Mouse (Mus musculus): ENCODE measurements around the gene Serpina12.

The Serpina12 gene

DNA sequence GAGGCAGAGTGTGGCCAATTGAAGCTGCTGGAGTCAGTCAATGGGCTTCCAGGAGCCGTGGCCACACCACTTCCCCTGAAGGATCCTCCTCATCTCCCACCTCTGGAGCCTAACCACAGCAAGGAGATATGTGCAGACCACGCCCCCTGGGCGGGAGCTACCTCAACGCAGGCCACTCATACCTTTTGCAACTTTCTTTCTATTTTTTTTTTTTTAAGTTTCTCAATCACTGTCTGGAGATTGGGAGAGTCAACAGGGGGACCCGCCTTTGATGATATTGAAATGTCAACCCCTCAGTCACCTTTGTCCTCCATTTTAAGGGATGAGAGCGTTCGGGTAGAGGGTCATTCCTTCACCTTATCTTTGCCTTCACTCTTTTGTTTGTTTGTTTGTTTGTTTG, at the start of gene Serpina12:
Gene Serpina12 (minus strand): TSS at position 101 of the 400 bp plus-strand sequence.
- DNase-seq (ENCODE audit: low spot score in 2 of 2) = no peak

DNA sequence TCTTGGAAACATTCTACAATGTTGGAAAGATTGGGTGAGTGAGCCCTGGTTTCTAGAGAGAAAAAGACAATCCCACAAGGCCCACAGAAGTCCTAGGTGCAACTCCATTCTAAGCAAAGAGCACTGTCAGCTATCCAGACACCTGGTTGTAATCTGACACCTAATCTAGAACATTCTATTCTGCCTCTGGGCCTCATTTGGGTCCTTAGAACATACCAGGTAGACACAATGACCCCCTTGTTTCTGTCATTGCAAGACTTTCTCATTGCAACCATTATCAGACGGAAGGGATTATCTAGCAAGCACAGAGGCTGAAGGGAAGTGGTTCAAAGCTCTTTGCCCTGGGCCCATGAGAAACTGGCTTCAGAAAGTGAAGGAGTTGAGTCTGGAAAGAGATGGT, 47.1 kb upstream of the Serpina12 start:
- DNase-seq (ENCODE audit: low spot score in 2 of 2) = no peak

DNA sequence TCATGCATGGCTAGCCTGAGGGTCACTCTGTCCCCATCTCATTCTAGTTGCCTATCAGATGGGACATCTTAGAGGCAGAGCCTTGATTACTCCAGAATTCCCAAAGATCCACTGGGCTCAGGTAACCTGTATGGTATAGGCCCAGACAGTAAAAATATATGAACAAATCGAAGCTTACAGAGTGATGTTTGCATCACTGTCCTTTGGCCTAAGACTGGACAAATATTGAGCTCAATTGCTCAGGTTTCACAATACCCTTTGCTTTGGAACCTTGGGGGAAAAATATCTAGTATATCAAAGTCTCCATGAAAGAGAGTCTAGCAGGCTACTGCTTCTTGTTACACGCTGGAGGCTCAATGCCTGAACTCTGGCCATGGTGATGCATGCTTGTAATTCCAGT, 45.9 kb upstream of the Serpina12 start:
- no peak for DNase-seq (ENCODE audit: low spot score in 2 of 2)

DNA sequence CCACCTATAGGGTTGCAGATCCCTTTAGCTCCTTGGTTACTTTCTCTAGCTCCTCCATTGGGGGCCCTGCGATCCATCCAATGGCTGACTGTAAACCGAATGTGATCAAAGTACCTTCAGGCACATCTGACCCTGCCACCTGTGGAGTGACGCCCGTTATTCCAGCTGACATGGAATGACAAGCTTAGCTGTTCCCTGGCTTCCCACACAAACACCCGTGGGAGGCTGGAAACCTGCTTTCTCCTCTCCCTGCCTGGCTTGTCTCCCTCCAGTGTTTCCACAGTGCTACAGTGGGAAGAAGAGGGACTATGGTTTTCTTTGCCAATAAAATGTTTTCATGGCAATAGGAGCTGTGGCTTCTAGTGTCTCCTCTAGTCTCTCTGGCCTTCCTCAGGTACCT, 28.0 kb upstream of the Serpina12 start:
- no peak for DNase-seq (ENCODE audit: low spot score in 2 of 2)

DNA sequence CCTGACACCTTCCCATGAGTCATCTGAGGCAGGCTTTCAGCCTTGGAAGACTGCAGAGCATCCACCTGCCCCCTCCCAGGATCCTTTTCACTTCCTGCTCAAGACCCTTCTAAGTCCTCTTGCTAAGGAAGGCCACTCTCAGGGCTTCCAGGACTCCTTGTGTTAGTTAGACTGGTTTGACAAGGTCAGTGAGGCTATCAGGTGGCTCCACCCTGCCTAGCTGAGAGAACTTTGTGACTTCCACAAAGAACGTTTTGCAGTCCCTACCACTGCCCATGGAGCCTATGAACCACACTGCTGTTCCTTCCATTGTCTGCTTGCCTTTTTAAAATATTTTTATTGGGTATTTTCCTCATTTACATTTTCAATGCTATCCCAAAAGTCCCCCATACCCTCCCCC, 27.5 kb upstream of the Serpina12 start:
- DNase-seq (ENCODE audit: low spot score in 2 of 2) = no peak

DNA sequence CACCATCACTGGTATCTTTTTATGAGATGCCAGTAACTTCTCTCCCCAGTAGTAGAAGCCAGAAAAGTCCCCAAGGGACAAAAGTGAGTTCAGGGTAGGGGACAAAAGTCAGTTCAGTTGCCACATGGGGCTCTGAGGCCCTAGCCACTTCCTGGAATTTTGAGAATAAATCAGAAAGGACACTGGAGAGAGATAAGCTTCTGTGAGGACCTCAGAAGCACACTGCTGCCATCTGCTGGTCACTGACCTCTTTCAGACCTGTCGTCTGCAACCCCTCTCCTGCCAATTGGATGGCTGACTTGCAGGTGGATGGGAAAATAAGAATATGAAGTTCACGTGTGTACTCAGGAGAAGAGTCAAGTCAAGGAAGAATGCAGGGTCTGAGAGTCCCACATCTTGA, 25.4 kb upstream of the Serpina12 start:
- peak; percentile 62 to 66 for DNase-seq (ENCODE audit: low spot score in 2 of 2)

DNA sequence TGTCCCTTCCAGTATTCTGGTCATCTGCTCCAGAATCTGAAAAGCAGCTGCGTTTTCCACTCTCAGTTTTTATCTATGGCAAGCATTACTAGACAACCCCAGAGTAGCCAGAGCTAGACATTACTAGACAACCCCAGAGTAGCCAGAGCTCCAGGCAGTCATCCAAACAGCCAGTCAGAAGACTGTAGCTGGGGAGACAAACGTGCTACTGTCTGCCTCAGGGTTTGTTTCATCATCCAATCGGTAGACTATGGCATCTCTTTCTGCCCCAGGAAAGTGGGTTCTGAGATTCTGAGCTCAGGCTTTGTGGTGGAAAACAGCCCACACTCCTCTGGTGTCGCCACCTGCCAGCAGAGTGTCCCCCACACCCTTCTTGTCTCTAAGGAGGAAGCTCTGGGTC, 23.3 kb upstream of the Serpina12 start:
- peak; percentile 34 to 54 for DNase-seq (ENCODE audit: low spot score in 2 of 2)

DNA sequence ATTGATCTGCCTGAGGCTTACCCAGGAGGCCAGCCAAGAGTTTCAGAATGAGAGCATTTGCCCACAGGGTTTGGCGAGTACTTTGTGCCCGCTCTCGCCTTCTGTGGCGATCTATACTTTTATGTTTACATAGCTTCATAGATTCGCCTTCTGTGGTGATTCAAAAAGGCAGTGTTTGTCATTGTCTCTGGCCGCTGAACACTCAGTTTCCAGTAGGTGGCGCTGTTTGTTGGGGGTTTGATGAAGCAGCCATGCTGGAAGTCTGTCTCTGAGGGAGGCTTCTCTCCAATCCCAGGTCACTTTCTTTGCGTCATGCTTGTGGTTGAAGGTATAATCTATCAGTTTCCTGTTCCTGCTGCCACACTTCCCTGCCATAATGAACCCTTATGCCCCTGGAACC, 22.0 kb upstream of the Serpina12 start:
- DNase-seq (ENCODE audit: low spot score in 2 of 2) = no peak

DNA sequence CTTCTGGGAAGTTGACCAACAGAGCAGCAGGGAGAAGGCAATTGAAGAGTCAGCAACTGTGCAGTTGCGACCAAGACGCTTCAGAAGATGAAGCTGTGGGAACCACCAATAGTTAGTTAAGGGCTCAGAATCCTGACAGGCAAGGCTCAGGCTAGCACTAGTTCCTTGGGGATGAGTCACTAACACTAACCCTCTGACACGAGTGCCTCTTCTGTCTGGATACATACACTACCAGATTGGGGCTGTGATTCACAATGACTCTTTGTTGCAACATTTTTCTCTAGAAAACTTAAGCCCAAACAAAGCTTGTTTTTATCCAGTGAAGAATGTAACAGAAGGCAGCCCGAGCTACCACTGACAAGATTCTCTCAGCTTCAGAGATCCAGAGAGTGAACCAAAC, 20.8 kb upstream of the Serpina12 start:
- no peak for DNase-seq (ENCODE audit: low spot score in 2 of 2)

DNA sequence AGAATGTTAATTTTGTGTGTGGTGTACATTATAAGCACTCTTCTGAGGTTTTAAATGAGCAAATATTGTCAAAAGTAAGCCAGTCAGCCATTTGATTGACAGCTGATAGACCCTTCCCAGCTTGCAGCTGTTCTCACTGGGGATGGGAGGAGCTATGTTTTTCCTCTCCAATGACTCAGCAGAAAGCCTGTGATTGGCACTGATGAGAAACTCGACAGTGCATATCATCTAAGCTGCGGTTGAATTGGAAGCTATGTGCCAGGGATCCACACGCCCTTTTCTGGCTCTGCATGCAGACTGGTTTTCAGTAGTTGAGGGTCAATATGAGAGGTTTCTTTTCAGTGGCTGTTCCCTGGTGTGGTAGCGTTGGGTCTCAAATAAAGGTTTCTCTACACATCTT, 20.3 kb upstream of the Serpina12 start:
- DNase-seq (ENCODE audit: low spot score in 2 of 2) = no peak

DNA sequence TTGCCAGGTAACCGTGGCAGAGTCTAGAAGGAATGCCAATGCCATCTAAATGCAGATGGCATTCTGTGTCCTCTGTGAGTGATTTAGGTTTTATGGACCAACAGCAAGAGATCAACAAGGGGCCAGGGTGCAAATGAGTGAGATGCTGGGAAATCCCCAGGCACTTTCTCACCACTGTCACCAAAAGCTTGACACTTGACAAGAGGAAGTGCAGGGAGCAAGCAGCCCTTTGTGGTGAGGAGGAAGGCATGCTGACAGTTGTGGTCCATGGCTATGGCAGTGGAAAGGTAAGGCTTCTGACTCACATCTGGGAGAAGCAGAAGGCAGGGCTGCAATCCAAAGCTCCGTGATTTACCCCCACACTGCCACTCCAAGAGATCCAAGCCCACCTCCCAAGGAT, 17.6 kb upstream of the Serpina12 start:
- DNase-seq (ENCODE audit: low spot score in 2 of 2) = no peak

DNA sequence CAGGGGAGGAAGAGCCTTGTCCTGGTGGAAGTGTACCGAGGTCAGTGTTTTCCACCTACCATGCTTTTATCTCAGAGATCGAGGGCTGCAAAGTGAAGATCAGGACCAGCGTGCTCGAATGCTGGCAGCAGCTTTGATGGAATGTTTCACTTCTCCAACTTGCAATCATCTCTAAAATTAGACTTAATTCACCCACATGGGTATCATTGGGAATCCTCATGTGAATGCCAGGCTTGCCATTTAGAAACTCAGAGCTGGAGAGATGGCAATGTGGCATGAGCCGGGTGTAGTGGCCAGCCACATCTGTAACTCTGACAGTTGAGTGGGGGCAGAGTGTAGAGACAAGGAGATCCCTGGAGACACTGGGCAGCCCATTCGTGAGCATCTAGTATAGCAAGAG, 15.9 kb upstream of the Serpina12 start:
- DNase-seq (ENCODE audit: low spot score in 2 of 2) = no peak

DNA sequence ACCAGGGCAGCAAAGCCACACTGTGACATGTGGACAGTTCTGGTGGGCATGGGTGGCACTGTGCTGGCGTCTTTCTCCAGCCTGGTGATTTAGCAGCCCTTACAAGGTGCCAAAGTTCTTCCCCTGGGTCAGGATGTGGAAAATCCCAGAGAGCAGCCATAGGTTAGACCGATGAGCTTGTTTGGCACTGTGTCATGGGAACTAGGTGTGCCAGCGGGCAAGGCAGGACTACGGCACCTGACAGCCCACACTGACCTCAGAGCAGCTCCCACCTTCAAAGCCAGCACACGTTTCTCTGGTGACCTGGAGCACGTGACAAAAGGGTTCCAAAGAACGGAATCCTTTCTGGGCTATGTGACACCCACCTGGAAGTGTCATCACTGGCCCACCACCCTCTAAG, 13.3 kb upstream of the Serpina12 start:
- no peak for DNase-seq (ENCODE audit: low spot score in 2 of 2)

DNA sequence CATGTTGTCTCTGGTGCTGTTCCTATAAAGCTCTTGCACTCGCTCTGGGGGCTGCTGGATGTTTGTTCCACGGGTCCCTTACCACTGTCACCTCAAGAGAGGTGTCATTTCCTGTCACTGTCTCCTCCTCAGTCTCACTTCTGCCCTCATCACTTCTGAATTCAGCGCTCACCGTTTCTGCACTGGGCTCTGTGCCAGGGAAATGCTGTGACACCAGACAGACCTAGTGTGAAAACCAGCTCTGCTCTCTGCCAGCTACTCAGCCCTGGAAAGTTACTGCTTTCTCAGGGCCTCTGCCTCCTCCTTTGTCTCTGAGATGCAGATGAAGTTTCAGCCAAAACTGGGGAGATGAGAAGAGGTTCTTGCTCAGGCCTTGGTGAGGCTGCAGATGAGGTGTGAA, 12.8 kb upstream of the Serpina12 start:
- DNase-seq (ENCODE audit: low spot score in 2 of 2) = peak; percentile 46 to 70

DNA sequence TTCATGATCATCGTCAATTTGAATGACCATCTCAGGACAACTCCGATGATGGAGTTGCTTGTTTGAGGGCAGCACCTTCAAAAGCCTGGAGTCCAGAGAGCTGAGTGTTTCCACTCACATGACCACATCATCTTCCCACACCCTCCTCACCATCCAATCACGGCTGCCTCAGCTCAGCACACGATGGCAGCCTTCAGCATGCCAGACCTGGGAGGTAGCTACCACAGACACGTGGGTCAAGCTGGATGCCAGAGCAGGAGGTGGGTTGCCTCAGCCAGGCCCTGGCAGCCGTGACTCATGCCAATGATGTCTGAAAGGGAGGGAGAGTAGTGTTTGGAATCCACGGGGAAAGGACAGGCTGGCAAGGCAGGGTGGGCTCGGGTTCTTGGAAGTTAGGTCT, 11.5 kb upstream of the Serpina12 start:
- DNase-seq (ENCODE audit: low spot score in 2 of 2) = no peak

DNA sequence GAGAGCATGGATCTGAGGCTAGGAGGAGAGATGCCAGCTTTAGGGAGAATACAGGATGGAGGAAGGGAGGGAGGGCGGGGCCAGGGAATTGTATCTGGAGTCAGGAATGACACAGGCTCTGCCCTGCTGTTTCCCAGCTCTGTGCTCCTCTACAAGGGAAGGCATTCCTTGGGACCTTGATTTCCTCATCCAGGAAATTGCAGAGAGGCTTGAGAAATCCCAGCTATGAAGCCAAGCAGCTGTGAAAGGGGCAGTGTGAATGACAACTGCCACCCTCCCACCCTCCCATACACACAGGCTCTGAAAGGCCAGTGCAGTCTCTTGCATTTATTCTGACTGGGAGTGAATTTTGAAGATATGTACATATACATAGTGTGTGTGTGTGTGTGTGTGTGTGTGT, 9.8 kb upstream of the Serpina12 start:
- no peak for DNase-seq (ENCODE audit: low spot score in 2 of 2)

DNA sequence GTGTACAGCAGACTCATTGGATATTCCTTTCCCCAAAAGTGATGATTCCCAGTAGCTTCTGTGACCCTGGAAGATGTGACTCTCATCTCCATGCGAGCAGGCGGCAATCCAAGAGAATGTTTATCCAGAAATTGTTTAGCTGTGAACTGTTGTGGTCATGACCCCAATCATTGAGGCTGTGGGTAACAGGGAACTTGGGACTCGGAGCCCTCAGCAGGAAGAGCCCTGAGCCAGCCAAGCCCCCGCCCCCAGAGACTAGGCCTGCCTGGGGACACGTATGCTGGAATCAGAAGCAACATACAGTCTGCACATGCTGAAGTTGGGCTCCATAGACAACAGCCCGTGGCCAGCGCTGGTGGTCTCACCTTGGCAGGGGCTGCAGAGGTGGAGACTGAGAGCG, 1.5 kb upstream of the Serpina12 start:
- DNase-seq (ENCODE audit: low spot score in 2 of 2) = no peak

DNA sequence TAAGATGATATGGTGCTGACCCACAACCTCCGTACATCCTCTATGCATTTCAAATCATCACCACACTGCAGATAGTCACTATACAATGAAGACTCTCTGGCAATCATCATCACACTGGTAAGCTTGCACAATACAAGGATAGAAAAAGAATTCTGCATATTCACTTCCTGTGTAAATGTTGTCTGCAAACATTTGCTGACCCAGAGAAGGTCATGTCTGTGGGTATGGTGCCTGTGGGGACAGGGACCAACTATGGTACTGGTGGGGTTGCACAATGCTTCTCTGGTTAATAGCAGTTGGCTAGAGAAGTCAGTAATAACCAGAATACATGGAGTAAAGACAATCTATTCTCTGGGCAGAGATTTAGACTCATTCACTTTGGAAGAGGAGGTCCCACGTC, 1.5 kb downstream of the Serpina12 start:
- no peak for DNase-seq (ENCODE audit: low spot score in 2 of 2)

DNA sequence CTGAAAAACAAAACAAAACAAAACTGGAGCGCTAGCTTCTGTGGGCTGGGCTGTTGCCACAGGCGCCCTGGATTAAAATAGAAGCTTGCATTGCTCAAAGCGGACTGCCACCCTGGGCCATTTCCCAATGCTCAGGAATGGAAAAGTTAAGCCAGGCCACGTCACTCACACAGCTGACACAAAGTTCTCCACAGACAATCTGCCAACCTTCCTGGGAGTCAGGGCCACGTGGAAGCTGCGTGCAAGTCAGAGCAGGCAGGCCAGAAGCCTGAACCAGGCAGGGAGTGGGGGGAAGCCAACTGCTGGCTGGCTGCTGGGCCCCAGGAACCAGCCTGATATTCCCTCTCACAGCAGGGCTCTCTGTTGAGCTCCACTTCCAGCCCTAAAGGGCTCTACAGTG, 2.8 kb downstream of the Serpina12 start:
- no peak for DNase-seq (ENCODE audit: low spot score in 2 of 2)

DNA sequence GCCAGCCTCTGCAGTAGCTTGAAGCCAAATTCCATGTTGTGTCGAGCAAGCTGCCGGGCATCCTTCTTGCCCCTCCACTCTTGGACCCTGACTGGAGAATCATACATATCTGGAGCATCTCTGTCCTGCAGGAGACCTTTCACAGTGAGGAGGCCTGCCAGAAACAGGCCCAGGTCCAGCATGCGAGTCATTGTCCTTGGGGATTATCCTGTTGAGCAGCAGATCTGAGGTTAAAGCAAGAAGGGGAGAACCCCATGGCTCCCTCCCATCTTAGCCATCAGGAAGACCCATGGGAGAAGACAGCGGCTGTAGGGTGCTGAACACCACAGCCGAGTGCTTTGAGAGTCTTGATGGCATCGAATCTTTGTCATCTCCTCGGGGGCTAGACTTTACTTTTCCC, 6.1 kb downstream of the Serpina12 start:
- DNase-seq (ENCODE audit: low spot score in 2 of 2) = no peak

DNA sequence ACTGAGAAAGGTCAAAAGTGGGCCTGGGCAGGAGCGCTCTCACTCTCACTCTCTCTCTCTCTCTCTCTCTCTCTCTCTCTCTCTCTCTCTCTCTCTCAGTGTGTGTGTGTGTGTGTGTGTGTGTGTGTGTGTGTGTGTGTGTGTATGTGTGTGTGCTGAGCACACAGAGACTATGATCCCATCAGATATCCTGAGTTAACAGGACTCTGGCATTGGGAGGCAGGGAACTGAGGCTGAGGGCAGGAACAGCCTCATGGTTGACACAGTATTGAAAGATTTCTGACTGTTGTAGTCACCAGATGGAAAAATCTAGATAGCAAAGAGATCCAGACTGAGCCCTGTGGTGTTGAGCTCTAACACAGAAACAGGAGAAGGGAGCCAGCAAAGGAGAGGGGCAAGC, 10.5 kb downstream of the Serpina12 start:
- no peak for DNase-seq (ENCODE audit: low spot score in 2 of 2)

DNA sequence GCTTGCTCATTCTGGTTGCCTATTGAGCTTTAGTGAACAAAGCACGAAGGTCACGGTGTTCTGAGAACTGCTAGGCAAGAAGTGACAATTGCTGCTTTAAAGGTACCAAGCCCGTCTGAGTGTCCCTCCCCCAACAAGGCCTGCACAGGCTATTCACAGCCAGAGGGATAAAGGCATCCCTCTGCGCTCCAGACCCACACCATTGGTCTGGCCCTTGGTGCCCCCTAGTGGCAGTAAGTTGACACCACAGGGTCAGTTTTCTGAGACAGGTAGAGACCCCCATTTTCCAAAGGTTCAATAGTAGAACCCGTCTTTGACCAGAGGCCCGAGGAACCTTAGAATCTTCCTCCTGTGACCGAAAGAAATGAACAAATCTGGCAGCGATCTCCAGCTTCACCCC, 14.3 kb downstream of the Serpina12 start:
- DNase-seq (ENCODE audit: low spot score in 2 of 2) = no peak

DNA sequence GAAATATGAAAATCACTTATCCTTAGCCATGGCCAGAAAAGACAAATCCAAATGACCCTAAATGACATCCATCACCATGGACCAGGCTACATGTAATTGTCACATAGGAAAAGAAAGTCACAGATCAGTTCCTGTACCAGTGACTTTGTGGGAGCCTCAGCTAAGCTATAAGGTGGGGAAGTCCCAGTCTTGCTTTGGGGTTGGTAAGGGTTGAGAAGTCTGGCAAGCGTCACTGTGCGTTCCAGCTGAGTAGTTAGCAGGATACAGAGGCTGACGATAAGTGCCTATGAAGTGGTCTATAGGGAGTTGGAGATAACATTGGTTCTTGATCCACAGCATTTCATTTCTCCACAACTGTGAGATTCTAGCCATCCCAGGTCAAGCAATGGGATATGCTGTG, 29.0 kb downstream of the Serpina12 start:
- no peak for DNase-seq (ENCODE audit: low spot score in 2 of 2)

DNA sequence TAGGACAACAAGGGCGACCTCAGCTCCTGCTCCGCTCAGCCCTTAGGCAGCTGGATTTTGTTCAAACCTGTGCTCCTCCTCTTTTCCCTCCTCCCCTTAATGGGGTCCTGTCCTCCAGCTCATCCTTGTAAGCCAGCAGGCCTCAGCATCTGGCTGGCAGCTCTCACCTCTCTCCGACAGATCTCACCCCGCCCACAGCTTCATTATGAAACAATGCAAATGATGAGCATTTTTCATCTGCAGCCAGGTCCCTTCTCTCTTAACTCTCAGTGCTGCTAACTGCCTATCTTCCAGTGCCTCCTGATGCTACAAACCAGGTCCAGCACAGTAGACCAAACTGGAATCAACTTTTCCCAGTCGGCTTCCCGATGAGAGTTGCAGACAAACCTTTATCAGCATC, 30.6 kb downstream of the Serpina12 start, which contains the start of gene Serpina9:
Gene Serpina9 (minus strand): TSS at position 136 of the 400 bp plus-strand sequence.
- peak; percentile 11 to 32 for DNase-seq (ENCODE audit: low spot score in 2 of 2)

DNA sequence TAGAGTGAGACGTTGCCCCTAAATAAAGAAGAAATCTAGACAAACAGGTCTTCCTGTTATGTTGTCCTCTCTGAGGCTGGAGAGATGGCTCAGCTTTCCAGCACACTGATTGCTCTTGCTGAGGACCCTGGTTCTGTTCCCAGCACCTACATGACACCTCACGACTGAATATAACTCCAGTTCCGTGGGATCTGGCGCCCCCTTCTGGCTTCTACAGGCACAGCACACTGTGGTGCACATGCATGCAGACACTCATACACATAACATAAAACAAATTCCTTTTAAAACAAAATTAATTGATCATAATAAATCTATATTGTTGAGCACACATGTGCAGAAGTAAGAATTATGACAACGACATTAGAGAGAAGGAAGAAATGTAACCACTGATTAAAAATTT, 39.6 kb downstream of the Serpina12 start:
- DNase-seq (ENCODE audit: low spot score in 2 of 2) = no peak

Measured in right cerebral cortex, postnatal 36 days (tissue).